Mouse (Mus musculus) midbrain, embryonic 12.5 days (tissue): ENCODE measurements at regions not wholly inside any gene's neighbourhood (a gene's known extent, or its start where the extent isn't known, plus 50 kb on each side); places are given as distances from the start of the nearest gene placed in this dataset.

Source experiments
- ATAC-seq: fragments of 200-750 bp; cut with Nextera tagmentation; 2 replicates; pipeline ENCODE4 v1.8.0; 2017; ENCODE audit warnings: low read depth, moderate TSS enrichment, moderate library complexity; ENCODE audit not compliant: low FRiP score
- H3K27ac ChIP-seq: fragments of 300-500 bp; sonication (generic); replicated peaks from 2 replicates; pipeline ENCODE4 v1.5.1; 2016; ENCODE audit warnings: mild to moderate bottlenecking
- H3K27me3 ChIP-seq: fragments of 300-500 bp; sonication (generic); 2 replicates; pipeline ENCODE4 v1.6.1; 2016; ENCODE audit warnings: mild to moderate bottlenecking
- H3K36me3 ChIP-seq: fragments of 300-500 bp; sonication (generic); 2 replicates; pipeline ENCODE4 v1.6.1; 2016
- H3K4me1 ChIP-seq: fragments of 300-500 bp; sonication (generic); 2 replicates; pipeline ENCODE4 v1.6.1; 2016
- H3K4me2 ChIP-seq: fragments of 300-500 bp; sonication (generic); replicated peaks from 2 replicates; pipeline ENCODE4 v1.6.1; 2016; ENCODE audit warnings: mild to moderate bottlenecking, moderate library complexity
- H3K4me3 ChIP-seq: fragments of 300-500 bp; sonication (generic); 2 replicates; pipeline ENCODE4 v1.5.1; 2016; ENCODE audit warnings: mild to moderate bottlenecking
- H3K9ac ChIP-seq: fragments of 300-500 bp; sonication (generic); replicated peaks from 2 replicates; pipeline ENCODE4 v1.6.1; 2016; ENCODE audit warnings: mild to moderate bottlenecking, moderate library complexity
- H3K9me3 ChIP-seq: fragments of 300-500 bp; sonication (generic); 2 replicates; pipeline ENCODE4 v1.6.1; 2016; ENCODE audit warnings: mild to moderate bottlenecking
- WGBS: fragments of 180-500 bp; shearing (Covaris S2); methylation state at CpG from one replicate; pipeline ENCODE4 v1.1.7; 2016; 5-methylcytosine and 5-hydroxymethylcytosine counted together

- no peak overlapping the region for H3K9ac ChIP-seq
- no peaks in the 10 kb centered on the region for H3K9me3 ChIP-seq
- no peaks in the 10 kb centered on the region for H3K4me1 ChIP-seq
- no peaks in the 10 kb centered on the region for H3K36me3 ChIP-seq
- 83% methylated on average over 3 of the region's 3 CpGs for WGBS
- no peaks in the 10 kb centered on the region for H3K27me3 ChIP-seq
- H3K4me2 ChIP-seq, result no peak overlapping the region
- H3K27ac ChIP-seq, result no peak overlapping the region
- ATAC-seq, result no peak
- H3K4me3 ChIP-seq, result no peak overlapping the region
These were observed 216.3 kb downstream of the Ets1 start for GRCm38 (mm10) chr9:32852282-32852681.

- H3K27ac ChIP-seq, result no peak overlapping the region
- no peak overlapping the region for H3K9ac ChIP-seq
- no peak overlapping the region for H3K4me3 ChIP-seq
- H3K4me1 ChIP-seq, result no peaks in the 10 kb centered on the region
- no peaks in the 10 kb centered on the region for H3K9me3 ChIP-seq
- no peak for ATAC-seq
- no peaks in the 10 kb centered on the region for H3K27me3 ChIP-seq
- WGBS, result 78% methylated on average over 5 of the region's 5 CpGs
- no peaks in the 10 kb centered on the region for H3K36me3 ChIP-seq
- no peak overlapping the region for H3K4me2 ChIP-seq
These were observed 227.3 kb downstream of the Ets1 start for GRCm38 (mm10) chr9:32863286-32863685.

- H3K4me2 ChIP-seq, result no peak overlapping the region
- WGBS, result 88% methylated on average over 8 of the region's 8 CpGs
These were observed 232.9 kb downstream of the Ets1 start for GRCm38 (mm10) chr9:32868936-32869335.

GRCm38 (mm10) chr9:32874306-32874875 is 238.4 kb downstream of the Ets1 start:
- no peaks in the 10 kb centered on the region for H3K36me3 ChIP-seq
- no peaks in the 10 kb centered on the region for H3K9me3 ChIP-seq
- no peak overlapping the region for H3K9ac ChIP-seq
- no peaks in the 10 kb centered on the region for H3K4me1 ChIP-seq
- H3K27ac ChIP-seq, result no peak overlapping the region
- no peak for ATAC-seq
- no peak overlapping the region for H3K4me2 ChIP-seq
- WGBS, result 81% methylated on average over 6 of the region's 6 CpGs
- H3K27me3 ChIP-seq, result no peaks in the 10 kb centered on the region
- no peak overlapping the region for H3K4me3 ChIP-seq

More at GRCm38 (mm10) chr9:32868936-32869335, 232.9 kb downstream of the Ets1 start:
- H3K36me3 ChIP-seq, result no peaks in the 10 kb centered on the region
- no peaks in the 10 kb centered on the region for H3K9me3 ChIP-seq
- no peak overlapping the region for H3K9ac ChIP-seq
- ATAC-seq, result no peak
- no peak overlapping the region for H3K4me3 ChIP-seq
- H3K27me3 ChIP-seq, result no peaks in the 10 kb centered on the region
- H3K4me1 ChIP-seq, result no peaks in the 10 kb centered on the region
- H3K27ac ChIP-seq, result no peak overlapping the region

- Histone ChIP-seq H3K4me2 (no peak overlapping the region), H3K9ac (no peak overlapping the region), H3K9me3 (no peaks in the 10 kb centered on the region), H3K4me3 (no peak overlapping the region), H3K4me1 (peaks cover 9% of the 10 kb centered on the region), H3K27me3 (no peaks in the 10 kb centered on the region), H3K27ac (no peak overlapping the region), H3K36me3 (no peaks in the 10 kb centered on the region)
- no peak for ATAC-seq
- 81% methylated on average over 7 of the region's 7 CpGs for WGBS
These were observed 247.0 kb downstream of the Ets1 start for GRCm38 (mm10) chr9:32882819-32883587.

GRCm38 (mm10) chr9:32886008-32886650 is 250.1 kb downstream of the Ets1 start:
- H3K9me3 ChIP-seq, result no peaks in the 10 kb centered on the region
- peaks cover 9% of the 10 kb centered on the region for H3K4me1 ChIP-seq
- no peak overlapping the region for H3K4me2 ChIP-seq
- no peak overlapping the region for H3K9ac ChIP-seq
- no peak for ATAC-seq
- no peaks in the 10 kb centered on the region for H3K27me3 ChIP-seq
- WGBS, result 59% methylated on average over 6 of the region's 6 CpGs
- H3K4me3 ChIP-seq, result no peak overlapping the region
- no peak overlapping the region for H3K27ac ChIP-seq
- H3K36me3 ChIP-seq, result no peaks in the 10 kb centered on the region

- no peaks in the 10 kb centered on the region for H3K36me3 ChIP-seq
- H3K9ac ChIP-seq, result no peak overlapping the region
- H3K27ac ChIP-seq, result no peak overlapping the region
- H3K27me3 ChIP-seq, result no peaks in the 10 kb centered on the region; the same call in 1 of the 2 replicates
- no peak for ATAC-seq
- no peak overlapping the region for H3K4me2 ChIP-seq
- 52% methylated on average over 4 of the region's 4 CpGs for WGBS
- no peak overlapping the region for H3K4me3 ChIP-seq
- no peaks in the 10 kb centered on the region for H3K9me3 ChIP-seq
- H3K4me1 ChIP-seq, result no peaks in the 10 kb centered on the region
These were observed 263.8 kb downstream of the Ets1 start for GRCm38 (mm10) chr9:32899801-32900200.

GRCm38 (mm10) chr9:32901287-32901686 is 265.3 kb downstream of the Ets1 start:
- H3K27ac ChIP-seq, result no peak overlapping the region
- no peak for ATAC-seq
- WGBS, result 54% methylated on average over 4 of the region's 4 CpGs
- no peak overlapping the region for H3K4me3 ChIP-seq
- no peak overlapping the region for H3K4me2 ChIP-seq
- no peak overlapping the region for H3K9ac ChIP-seq
- H3K27me3 ChIP-seq, result no peaks in the 10 kb centered on the region; the same call in 1 of the 2 replicates
- H3K36me3 ChIP-seq, result no peaks in the 10 kb centered on the region
- no peaks in the 10 kb centered on the region for H3K9me3 ChIP-seq
- H3K4me1 ChIP-seq, result no peaks in the 10 kb centered on the region

GRCm38 (mm10) chr9:32906233-32906872 is 270.3 kb downstream of the Ets1 start:
- WGBS, result 84% methylated on average over 8 of the region's 8 CpGs
- H3K9ac ChIP-seq, result no peak overlapping the region
- ATAC-seq, result no peak

GRCm38 (mm10) chr9:32910641-32911040 is 274.6 kb downstream of the Ets1 start:
- Histone ChIP-seq H3K36me3 (no peaks in the 10 kb centered on the region), H3K27me3 (no peaks in the 10 kb centered on the region), H3K9ac (no peak overlapping the region), H3K9me3 (no peaks in the 10 kb centered on the region), H3K27ac (no peak overlapping the region), H3K4me1 (no peaks in the 10 kb centered on the region), H3K4me3 (no peak overlapping the region), H3K4me2 (no peak overlapping the region)
- ATAC-seq, result no peak
- WGBS, result 91% methylated on average over 7 of the region's 7 CpGs

More at GRCm38 (mm10) chr9:32906233-32906872, 270.3 kb downstream of the Ets1 start:
- H3K27me3 ChIP-seq, result no peaks in the 10 kb centered on the region
- no peak overlapping the region for H3K4me3 ChIP-seq
- H3K36me3 ChIP-seq, result no peaks in the 10 kb centered on the region
- no peaks in the 10 kb centered on the region for H3K9me3 ChIP-seq
- H3K4me1 ChIP-seq, result no peaks in the 10 kb centered on the region
- H3K4me2 ChIP-seq, result no peak overlapping the region
- H3K27ac ChIP-seq, result no peak overlapping the region

GRCm38 (mm10) chr9:32915633-32916032 is 279.6 kb downstream of the Ets1 start:
- Histone ChIP-seq H3K27me3 (no peaks in the 10 kb centered on the region), H3K4me2 (no peak overlapping the region), H3K27ac (no peak overlapping the region), H3K9me3 (no peaks in the 10 kb centered on the region), H3K4me3 (no peak overlapping the region), H3K36me3 (no peaks in the 10 kb centered on the region), H3K9ac (no peak overlapping the region), H3K4me1 (no peaks in the 10 kb centered on the region)
- 96% methylated on average over 3 of the region's 3 CpGs for WGBS
- ATAC-seq, result no peak

GRCm38 (mm10) chr9:32916731-32917130 is 280.7 kb downstream of the Ets1 start:
- H3K36me3 ChIP-seq, result no peaks in the 10 kb centered on the region
- H3K9me3 ChIP-seq, result no peaks in the 10 kb centered on the region
- no peak overlapping the region for H3K4me3 ChIP-seq
- no peak overlapping the region for H3K9ac ChIP-seq
- no peak overlapping the region for H3K27ac ChIP-seq
- WGBS, result 88% methylated on average over 3 of the region's 3 CpGs
- H3K4me2 ChIP-seq, result no peak overlapping the region
- H3K27me3 ChIP-seq, result no peaks in the 10 kb centered on the region
- no peaks in the 10 kb centered on the region for H3K4me1 ChIP-seq
- ATAC-seq, result no peak
